Mouse (Mus musculus) ES-Bruce4 (cell line): ENCODE measurements around the gene Olfr78.
A peak's percentile ranks its signal among the peaks of the same experiment; 100 is the strongest.

ENCODE experiments used
- CTCF ChIP-seq: IDR thresholded peaks from one replicate; pipeline ENCODE4 v1.8.1; 2011; ENCODE audit warnings: low read depth, low read length
- POLR2A ChIP-seq: IDR thresholded peaks from one replicate; pipeline ENCODE4 v1.8.1; 2011; ENCODE audit warnings: low read length; ENCODE audit not compliant: insufficient read depth

- TF ChIP-seq CTCF (peak; percentile 57), POLR2A (no peak)
These were observed 63.7 kb downstream of the Olfr78 start, which contains the start of gene Olfr557 for GRCm38 (mm10) chr7:102695358-102696125.
